Mouse (Mus musculus): ENCODE data around the gene Nid2.

DNA sequence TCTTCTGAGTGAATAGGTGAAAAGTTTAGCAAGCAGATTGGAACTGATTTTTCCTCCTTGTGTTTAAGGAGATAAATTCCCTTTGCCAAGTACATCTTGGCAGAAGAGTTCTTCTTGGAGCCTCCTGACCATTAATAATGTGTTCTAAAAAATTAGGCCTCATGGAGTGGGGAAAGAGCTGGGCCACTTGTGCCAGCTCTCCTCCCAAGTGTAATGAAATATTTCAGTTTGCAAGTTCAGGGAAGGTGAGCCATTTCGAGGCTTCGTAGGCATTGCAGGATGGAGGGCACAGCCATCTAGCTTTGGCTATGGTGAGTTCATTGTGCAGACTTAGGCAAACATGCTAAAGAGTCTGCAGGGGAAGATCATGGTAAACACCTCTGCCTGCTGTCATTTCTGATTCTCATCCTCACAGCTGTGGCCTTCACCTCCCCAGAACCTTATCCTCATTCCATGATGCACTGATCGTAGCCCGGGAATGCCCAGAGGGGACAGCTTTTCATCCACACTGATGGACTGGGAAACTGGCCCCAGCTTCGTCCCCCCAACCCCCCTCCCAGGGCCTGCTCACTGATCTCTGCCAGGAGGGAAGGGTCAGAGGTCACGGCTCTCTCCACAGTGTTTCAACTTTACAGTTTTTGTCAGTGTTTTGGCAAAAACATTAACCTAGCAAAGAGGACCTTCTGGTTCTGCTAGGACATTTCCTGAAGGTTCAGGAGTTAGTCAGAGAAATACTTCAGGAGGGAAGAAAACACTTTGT is 18.6 kb downstream of the Nid2 start:
- TF ChIP-seq GATA1 (IDR thresholded peaks at IDR 0.05; ENCODE audit: borderline replicate concordance, low read length), result no peak
- TF ChIP-seq FLI1 (IDR thresholded peaks at IDR 0.05; ENCODE audit: low read length), result no peak
